Mouse (Mus musculus) erythroblast, embryonic 14.5 days (primary cell): Measurements from ENCODE around the gene Psma4. TPM values are rescaled to one million over a fixed set of nuclear protein-coding genes. Genes with fewer than 3 reads are reported as not detected.

ENCODE experiments used
- H3K27me3 ChIP-seq: 2 replicates; pipeline ENCODE4 v1.6.1; 2012; ENCODE audit warnings: inconsistent platforms; ENCODE audit not compliant: control insufficient read depth
- H3K36me3 ChIP-seq: 2 replicates; pipeline ENCODE4 v1.6.1; 2012; ENCODE audit warnings: mild to moderate bottlenecking, inconsistent platforms; ENCODE audit not compliant: control insufficient read depth
- H3K4me1 ChIP-seq: 2 replicates; pipeline ENCODE4 v1.6.1; 2012; ENCODE audit warnings: inconsistent platforms; ENCODE audit not compliant: control insufficient read depth
- H3K4me3 ChIP-seq: replicated peaks from 2 replicates; pipeline ENCODE3; 2012; ENCODE audit warnings: moderate library complexity, mild to moderate bottlenecking, inconsistent platforms
- H3K9me3 ChIP-seq: 2 replicates; pipeline ENCODE4 v1.6.1; 2012; ENCODE audit warnings: low read length, inconsistent platforms, mixed read lengths; ENCODE audit not compliant: control insufficient read depth
- GATA1 ChIP-seq: IDR thresholded peaks from 2 replicates; pipeline ENCODE4 v1.6.1; 2012; ENCODE audit warnings: low read length, inconsistent platforms, mixed read lengths
- TAL1 ChIP-seq: IDR thresholded peaks from 3 replicates; pipeline ENCODE4 v1.6.1; 2012; ENCODE audit warnings: low read length, inconsistent platforms, mixed read lengths
- polyA plus RNA-seq: library from polyadenylated mRNA; stranded (reverse); fragments of >175 nt; gene quantifications from 2 replicates; pipeline ENCODE4 v1.2.3, GENCODE M21; 2012

Psma4 gene
- polyA plus RNA-seq, 1 experiment = 1.2 TPM

DNA sequence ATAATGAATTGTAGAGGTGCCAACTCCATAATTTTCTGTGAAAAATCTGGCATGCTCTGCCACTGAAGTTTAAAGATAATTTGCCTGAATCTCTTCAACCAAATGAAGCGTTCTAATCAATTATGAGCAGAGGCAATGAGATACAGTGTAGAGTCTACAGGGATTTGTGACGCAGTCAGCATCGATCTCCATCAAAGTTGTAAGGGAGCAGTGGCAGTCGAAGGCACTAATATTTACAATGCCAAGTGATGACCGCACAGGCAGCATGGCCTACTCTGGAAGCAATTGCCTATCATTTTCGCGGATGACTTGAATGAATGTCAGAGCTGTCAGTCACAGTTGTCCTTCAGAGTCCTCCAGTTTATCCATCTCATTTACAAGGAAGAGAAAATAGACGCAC lies 30.1 kb downstream of the Psma4 start, which contains the start of gene Chrna5:
Gene Chrna5, plus strand, starts transcription at position 207 of the 400 bp plus-strand sequence.
- Histone ChIP-seq H3K4me1 (peaks cover 7% of the 10 kb centered on the region), H3K4me3 (peak within 1 kb of the TSS; percentile 51), H3K27me3 (peaks cover 63% of the 10 kb centered on the region), H3K36me3 (no peaks in the 10 kb centered on the region), H3K9me3 (no peaks in the 10 kb centered on the region; the same call in 1 of the 2 replicates)
- no peak for TF ChIP-seq TAL1
- no peak for TF ChIP-seq GATA1

GRCm38 (mm10) chr9:54981291-54982191 lies 31.0 kb downstream of the Psma4 start:
- H3K27me3 ChIP-seq = peaks cover 63% of the 10 kb centered on the region
- H3K4me1 ChIP-seq = peaks cover 7% of the 10 kb centered on the region
- H3K36me3 ChIP-seq = no peaks in the 10 kb centered on the region
- TF ChIP-seq TAL1 (no peak), GATA1 (no peak)
- peak overlapping the region; percentile 51 for H3K4me3 ChIP-seq
- no peaks in the 10 kb centered on the region; the same call in 1 of the 2 replicates for H3K9me3 ChIP-seq

- Histone ChIP-seq H3K4me3 (no peak overlapping the region), H3K27me3 (peaks cover 63% of the 10 kb centered on the region), H3K4me1 (peaks cover 7% of the 10 kb centered on the region), H3K36me3 (no peaks in the 10 kb centered on the region), H3K9me3 (no peaks in the 10 kb centered on the region; the same call in 1 of the 2 replicates)
- no peak for TF ChIP-seq GATA1
- no peak for TF ChIP-seq TAL1
Observed at GRCm38 (mm10) chr9:54982401-54982800, 31.8 kb downstream of the Psma4 start.

DNA sequence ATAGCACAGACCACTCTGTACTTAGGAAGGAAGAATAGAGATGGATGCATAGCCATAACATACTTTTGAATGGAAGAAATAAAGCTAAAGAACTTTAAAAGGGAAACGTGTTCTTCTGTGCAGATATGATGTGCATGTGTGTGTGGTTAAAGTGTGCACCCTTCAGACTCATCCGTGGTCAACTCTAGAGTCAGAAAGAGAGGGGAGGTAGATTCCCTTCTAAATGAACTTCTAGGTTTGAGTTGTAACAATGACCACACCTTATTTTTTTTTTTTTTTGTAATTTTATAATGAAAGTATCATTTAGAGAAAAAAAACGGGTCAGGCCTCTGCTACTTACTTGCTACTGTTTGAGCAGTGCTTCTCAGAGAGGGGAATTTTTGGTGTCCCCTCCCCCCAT lies 39.8 kb downstream of the Psma4 start:
- TF ChIP-seq TAL1 (no peak), GATA1 (no peak)
- Histone ChIP-seq H3K36me3 (no peaks in the 10 kb centered on the region), H3K4me3 (no peak overlapping the region), H3K9me3 (no peaks in the 10 kb centered on the region), H3K4me1 (peaks cover 1% of the 10 kb centered on the region; the same call in 1 of the 2 replicates), H3K27me3 (peaks cover 7% of the 10 kb centered on the region)

DNA sequence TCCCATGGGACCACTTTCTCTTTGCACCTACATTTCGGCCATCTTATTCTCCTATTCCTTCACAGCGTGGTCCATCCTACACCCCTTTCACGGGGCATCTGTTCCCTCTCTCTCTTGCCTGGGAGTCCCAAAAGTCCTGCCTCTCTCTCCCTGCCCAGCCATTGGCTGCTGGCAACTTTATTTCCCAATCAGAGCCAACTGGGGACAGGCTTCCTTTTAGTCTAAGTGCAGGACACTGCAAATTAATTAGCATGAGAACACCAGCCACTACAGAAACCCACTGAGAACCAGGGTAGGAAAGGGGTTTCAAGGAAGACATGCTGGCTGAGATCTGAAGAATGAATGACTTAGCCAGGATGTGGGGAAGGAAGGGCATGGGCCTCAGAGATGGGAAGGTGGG lies 43.8 kb downstream of the Psma4 start:
- Histone ChIP-seq H3K4me3 (no peak overlapping the region), H3K27me3 (peaks cover 7% of the 10 kb centered on the region), H3K36me3 (no peaks in the 10 kb centered on the region), H3K9me3 (no peaks in the 10 kb centered on the region), H3K4me1 (peaks cover 6% of the 10 kb centered on the region)
- no peak for TF ChIP-seq TAL1
- no peak for TF ChIP-seq GATA1

- no peak for TF ChIP-seq GATA1
- TF ChIP-seq TAL1 = no peak
- H3K4me3 ChIP-seq = no peak overlapping the region
- peaks cover 6% of the 10 kb centered on the region for H3K4me1 ChIP-seq
- H3K9me3 ChIP-seq = no peaks in the 10 kb centered on the region
- H3K36me3 ChIP-seq = no peaks in the 10 kb centered on the region
- H3K27me3 ChIP-seq = peaks cover 7% of the 10 kb centered on the region
Observed at GRCm38 (mm10) chr9:54995645-54996044, 45.1 kb downstream of the Psma4 start.

- Histone ChIP-seq H3K27me3 (no peaks in the 10 kb centered on the region; the same call in 1 of the 2 replicates), H3K9me3 (no peaks in the 10 kb centered on the region)
- TF ChIP-seq GATA1 (no peak), TAL1 (no peak)
Observed at GRCm38 (mm10) chr9:55003609-55004008, 53.0 kb downstream of the Psma4 start.

More at GRCm38 (mm10) chr9:55003609-55004008, 53.0 kb downstream of the Psma4 start:
- H3K36me3 ChIP-seq = no peaks in the 10 kb centered on the region
- no peak overlapping the region for H3K4me3 ChIP-seq
- H3K4me1 ChIP-seq = no peaks in the 10 kb centered on the region

Other genes with a start within 250 kb of the Psma4 start
- gene Wdr61, start 216.3 kb upstream of the Psma4 start, polyA plus RNA-seq = 1.2 and 2.7 TPM in 2 replicates
- not detected in 2 replicates for gene Crabp1, start 186.0 kb upstream of the Psma4 start, polyA plus RNA-seq
- 0.06 and 0.08 TPM in 2 replicates for gene Ireb2, start 87.0 kb upstream of the Psma4 start, polyA plus RNA-seq
- 0.01 TPM in 1 of 2 replicates, not detected in the other for gene Hykk, start 33.5 kb upstream of the Psma4 start, polyA plus RNA-seq
- gene AY074887, start 208 bp downstream of the Psma4 start, polyA plus RNA-seq = not detected in 2 replicates
- not detected in 2 replicates for gene Chrna5, start 30.1 kb downstream of the Psma4 start, polyA plus RNA-seq
- not detected in 2 replicates for gene Chrna3, start 75.8 kb downstream of the Psma4 start, polyA plus RNA-seq
- not detected in 2 replicates for gene Chrnb4, start 98.0 kb downstream of the Psma4 start, polyA plus RNA-seq
- gene Ube2q2, start 198.1 kb downstream of the Psma4 start, polyA plus RNA-seq = 0.69 and 1.1 TPM in 2 replicates